Mouse (Mus musculus) WW6 (cell line): ENCODE data around the gene Myl12a.
"Not testable (repeated sequence)": the region's sequence is repeated elsewhere in the genome, so short reads cannot be mapped to it uniquely, and the experiment has no call there.

Source experiments
- DNase-seq: peaks from one replicate; pipeline ENCODE4 v3.0.0-alpha.2; 2013; ENCODE audit warnings: low read depth, low spot score

Gene Myl12a

DNA sequence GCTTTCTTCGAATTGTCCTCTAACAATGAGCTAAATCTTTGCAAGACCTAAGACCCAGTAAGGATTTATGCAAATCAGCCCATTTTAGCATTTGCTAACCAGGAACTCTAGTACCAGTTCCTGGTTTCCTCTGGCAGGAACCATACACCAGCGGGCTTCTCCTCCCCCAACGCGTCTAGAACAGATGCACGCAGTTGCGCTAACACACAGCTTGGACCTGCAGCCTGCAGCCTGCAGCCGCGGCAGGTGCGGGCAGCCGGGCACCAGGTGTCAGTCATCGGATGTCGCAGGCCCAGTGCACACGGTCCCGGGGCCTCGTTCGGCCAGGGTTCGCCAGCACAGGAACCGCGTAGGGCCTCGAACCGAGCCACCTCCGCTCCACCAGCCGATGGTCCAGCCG, 12.7 kb downstream of the Myl12a start:
- DNase-seq, result no peak

DNA sequence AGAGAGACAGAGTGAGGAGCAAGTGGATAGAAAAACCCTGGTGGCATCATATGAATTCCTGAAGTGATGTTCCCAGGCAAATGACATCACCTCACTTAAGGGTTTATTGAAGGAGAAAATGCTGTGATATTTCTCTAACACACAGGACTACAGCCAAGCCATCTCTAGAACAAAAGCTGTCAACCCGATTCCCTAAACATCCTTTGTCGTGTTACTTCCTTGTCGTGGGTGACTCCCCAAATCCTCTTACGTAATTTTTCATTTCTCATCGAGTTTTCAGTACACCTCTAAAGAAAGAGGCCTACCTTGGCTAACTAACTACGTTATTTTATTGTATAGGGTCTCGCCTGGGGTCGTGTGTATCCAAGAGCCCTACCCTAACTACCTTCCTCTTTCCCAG, 13.2 kb downstream of the Myl12a start:
- DNase-seq, result no peak

GRCm38 (mm10) chr17:70988337-70988767, 14.3 kb downstream of the Myl12a start:
- DNase-seq, result no peak

GRCm38 (mm10) chr17:70986831-70987660, 15.6 kb downstream of the Myl12a start:
- no peak for DNase-seq

- no peak for DNase-seq
Observed at GRCm38 (mm10) chr17:70986355-70986740, 16.3 kb downstream of the Myl12a start.

- no peak for DNase-seq
Observed at GRCm38 (mm10) chr17:70985501-70986354, 16.9 kb downstream of the Myl12a start.

GRCm38 (mm10) chr17:70979345-70980223, 23.1 kb downstream of the Myl12a start:
- no peak for DNase-seq

DNA sequence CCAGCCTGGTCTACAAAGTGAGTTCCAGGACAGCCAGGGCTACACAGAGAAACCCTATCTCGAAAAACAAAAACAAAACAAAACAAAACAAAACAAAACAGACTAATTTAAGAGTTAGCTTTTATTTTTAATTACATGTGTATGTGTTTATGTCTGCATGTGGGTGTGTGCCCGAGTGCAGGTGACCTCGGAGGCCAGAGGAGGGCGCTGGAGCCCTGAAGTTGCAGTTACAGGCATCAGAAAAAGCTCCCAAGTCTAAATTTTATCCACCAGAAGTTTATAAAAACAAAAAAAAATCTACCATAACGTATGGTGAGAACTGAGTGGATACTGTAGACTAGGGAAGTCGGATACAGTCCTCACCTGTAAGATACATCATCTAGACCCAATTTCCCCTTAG, 24.9 kb downstream of the Myl12a start:
- DNase-seq, result no peak

- not testable (repeated sequence) for DNase-seq
Observed at GRCm38 (mm10) chr17:70974065-70974464, 28.6 kb downstream of the Myl12a start.

DNA sequence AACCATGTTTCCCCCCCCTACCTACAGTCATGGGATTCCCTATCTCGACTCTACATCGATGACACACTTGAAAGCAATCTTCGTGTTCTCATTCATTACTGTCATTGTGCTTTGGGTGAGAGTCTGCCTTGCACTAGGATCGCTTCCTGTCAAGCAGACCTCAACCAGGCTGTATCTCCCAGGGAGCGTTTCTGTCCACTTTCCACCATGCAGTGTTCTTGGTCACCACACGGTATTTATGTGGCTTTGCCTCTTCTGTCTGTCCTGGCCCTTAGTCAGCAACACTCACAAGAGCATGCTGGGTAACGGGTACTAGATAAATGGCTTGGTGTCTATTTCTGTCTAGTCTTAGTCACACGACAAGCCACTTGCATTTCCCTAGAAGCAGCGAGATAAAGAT, 29.3 kb downstream of the Myl12a start:
- DNase-seq, result no peak

DNA sequence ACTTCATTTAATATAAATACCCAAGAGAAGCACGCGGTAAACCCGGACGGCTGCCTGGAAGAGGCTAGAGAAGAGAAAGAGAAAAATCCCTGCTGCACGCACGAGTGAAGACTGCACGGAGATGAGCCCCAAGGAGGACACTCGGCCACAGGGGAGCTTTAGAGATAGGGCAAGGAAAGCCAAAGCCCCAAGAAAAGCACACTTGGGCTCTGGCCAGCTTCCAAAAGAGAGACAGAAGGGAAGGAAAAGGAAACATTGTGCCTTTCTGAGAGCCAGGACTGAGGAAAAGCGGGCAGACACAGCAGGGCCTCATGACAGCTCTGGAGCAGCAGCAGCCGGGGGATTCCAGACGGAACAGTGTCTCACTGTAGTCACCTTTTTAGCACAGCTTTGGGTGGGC, 31.5 kb downstream of the Myl12a start:
- DNase-seq, result no peak

DNA sequence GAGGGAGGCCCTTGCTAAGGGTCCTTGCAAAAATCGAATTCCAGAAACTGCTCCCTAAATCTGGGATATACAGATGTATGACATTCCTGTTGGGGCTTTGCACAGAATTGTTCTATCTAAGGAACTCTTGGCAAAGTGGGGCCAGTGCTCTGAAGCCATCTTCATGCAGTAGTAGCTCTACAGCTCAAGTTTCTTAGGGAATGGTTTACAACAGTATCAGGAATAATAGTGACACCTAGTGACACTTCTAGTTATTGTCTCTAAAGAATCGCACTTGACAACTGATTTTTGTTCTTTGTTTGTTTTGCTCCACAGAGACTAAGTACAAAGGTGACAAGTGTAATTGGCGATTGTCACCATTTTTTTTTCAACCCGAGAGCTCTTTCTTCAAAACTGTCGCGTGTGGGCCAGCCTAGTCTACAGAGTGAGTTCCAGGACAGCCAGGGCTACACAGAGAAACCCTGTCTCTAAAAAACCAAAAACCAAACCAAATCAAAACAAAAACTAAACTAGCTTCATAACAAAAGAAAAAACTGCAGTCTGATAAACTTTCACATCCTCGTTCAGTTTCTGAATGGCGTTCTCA, 34.0 kb downstream of the Myl12a start:
- DNase-seq, result no peak

DNA sequence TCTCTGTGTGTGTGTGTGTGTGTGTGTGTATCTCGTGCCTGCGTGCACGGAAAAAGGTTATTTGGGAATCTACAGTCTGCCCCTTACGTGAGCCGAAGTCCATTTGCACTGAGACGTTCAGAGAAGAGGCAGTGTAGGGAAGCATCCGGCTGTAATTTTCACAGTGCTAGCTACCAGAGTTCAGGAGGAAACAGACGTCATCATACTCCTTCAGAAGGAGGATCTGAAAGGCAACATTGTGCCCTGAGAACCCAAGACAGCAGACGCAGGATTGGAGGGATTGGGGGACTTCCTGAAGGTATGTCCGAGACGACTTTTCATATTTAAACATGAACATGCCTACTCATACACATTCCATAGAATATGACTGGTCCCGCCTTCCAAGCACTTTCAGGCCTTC, 35.0 kb downstream of the Myl12a start:
- DNase-seq, result no peak

DNA sequence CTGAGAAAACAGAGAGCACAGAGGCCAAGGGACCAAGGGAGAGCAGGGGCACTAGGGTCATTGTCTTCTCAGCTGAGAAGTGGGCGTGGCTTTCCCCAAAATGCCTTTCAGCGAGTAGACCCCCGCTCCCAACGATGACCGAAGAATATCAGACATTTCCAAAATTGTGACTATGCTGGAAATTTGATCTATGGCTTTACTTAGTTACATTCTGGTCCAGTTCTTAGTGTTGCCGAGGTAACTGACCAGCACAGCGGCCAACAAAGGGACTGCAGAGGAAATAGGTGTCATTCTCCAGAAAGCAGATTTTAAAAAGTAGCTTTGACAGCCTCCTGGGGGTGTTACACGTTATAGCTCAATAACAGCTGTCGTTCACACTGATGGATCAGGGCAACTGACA, 35.5 kb downstream of the Myl12a start:
- no peak for DNase-seq

DNA sequence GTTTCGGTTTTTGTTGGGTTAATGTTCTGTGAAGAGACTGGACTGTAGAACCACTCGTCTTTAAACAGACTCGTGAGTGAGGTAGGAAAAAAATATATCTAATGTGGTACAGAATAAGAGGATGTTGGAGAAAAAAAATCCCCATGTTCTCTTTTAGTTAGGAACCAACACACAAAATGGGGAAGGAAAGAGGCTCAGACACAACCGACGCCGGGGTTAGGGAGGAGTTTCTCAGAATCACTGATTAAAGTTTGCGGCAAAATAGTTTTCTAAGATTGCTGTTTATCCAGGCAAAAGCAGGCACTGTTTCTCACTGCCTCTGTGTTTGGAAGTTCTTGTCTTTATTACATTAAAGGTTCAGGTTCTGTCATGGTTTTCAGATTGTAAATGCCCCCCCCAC, 36.6 kb downstream of the Myl12a start:
- no peak for DNase-seq

DNA sequence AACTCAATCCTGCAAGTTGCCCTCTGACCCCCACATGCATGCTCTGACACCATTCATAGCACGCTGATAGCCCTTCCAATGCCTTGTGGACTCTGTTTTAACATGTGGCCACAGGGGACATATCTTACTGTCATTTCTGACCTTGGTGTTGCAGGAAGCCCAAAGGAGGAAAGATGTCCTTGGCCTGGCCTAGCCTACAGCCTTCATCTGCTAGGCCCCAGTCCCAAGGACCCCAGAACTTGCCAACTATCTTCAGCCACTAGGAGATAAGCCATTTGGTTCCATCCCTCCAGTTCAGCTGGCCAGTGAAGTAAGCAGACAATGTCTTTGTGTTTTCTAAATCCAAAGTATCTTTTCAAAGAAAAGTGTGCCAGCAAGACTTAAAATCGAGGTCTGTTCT, 37.4 kb downstream of the Myl12a start:
- no peak for DNase-seq

DNA sequence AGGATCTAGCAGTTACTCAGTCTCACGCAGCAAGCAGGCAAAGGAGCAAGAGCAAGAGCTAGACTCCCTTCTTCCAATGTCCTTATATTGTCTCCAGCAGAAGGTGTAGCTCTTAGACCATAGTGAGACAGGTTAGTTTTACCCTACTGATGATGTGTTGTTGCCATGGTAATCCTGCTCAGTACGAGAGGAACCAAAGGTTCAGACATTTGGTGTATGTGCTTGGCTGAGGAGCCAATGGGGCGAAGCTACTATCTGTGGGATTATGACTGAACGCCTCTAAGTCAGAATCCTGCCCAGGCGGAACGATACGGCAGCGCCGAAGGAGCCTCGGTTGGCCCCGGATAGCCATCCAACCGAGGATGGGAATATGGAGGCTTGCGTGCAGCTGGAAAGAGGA, 39.1 kb downstream of the Myl12a start:
- DNase-seq, result peak; percentile 45

GRCm38 (mm10) chr17:70951266-70951665, 51.4 kb downstream of the Myl12a start:
- no peak for DNase-seq

DNA sequence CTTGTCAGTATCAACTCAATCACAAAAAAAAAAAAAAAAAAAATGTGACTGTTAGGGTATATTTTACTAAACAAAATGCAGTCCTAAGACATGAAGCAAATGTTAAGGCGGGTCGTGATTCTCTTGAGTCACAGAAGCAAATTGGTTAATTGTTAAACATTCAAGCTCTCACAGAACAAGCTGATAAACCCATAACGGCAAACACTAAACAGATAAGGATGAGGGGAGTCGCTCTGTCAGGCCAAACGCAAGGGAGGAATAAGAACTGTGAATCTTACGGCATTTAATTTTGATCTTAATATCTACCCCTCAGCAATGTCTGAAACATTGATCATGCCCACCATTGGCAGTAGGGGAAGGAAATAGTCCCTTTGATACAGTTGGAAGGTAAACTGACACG, 53.5 kb downstream of the Myl12a start:
- DNase-seq, result no peak

GRCm38 (mm10) chr17:70948721-70949120, 54.0 kb downstream of the Myl12a start:
- no peak for DNase-seq

GRCm38 (mm10) chr17:70943779-70944178, 58.9 kb downstream of the Myl12a start:
- no peak for DNase-seq
